Mouse (Mus musculus) bone marrow, adult 2 months (tissue): ENCODE measurements at regions not wholly inside any gene's neighbourhood (a gene's known extent, or its start where the extent isn't known, plus 50 kb on each side); places are given as distances from the start of the nearest gene placed in this dataset.

Experiments
- H3K27ac ChIP-seq: fragments of 200-500 bp; 2 replicates; pipeline ENCODE4 v1.5.1; 2012; ENCODE audit warnings: low read depth, mild to moderate bottlenecking, control low read depth, inconsistent platforms, low read length; ENCODE audit not compliant: control insufficient read depth, poor library complexity, insufficient read depth
- H3K4me1 ChIP-seq: fragments of 200-500 bp; 2 replicates; pipeline ENCODE4 v1.6.1; 2011; ENCODE audit warnings: low read length; ENCODE audit not compliant: control insufficient read depth, insufficient read depth
- H3K4me3 ChIP-seq: fragments of 200-500 bp; replicated peaks from 2 replicates; pipeline ENCODE3; 2011; ENCODE audit warnings: mild to moderate bottlenecking, low read depth, low read length, control low read depth; ENCODE audit not compliant: control insufficient read depth
- CTCF ChIP-seq: fragments of 200-500 bp; IDR thresholded peaks from 2 replicates; pipeline ENCODE4 v1.5.1; 2011; ENCODE audit warnings: low read length, control low read depth; ENCODE audit not compliant: control insufficient read depth, insufficient read depth
- POLR2A ChIP-seq: fragments of 200-500 bp; IDR thresholded peaks from 2 replicates; pipeline ENCODE4 v1.6.1; 2011; ENCODE audit warnings: low read depth, mild to moderate bottlenecking, control low read depth, low read length, borderline replicate concordance; ENCODE audit not compliant: control insufficient read depth
- WGBS: fragments of 180-500 bp; shearing (Covaris S2); methylation state at CpG from one replicate; pipeline ENCODE4 v1.1.7; 2018; 5-methylcytosine and 5-hydroxymethylcytosine counted together

- Histone ChIP-seq H3K27ac (no peak overlapping the region), H3K4me3 (no peak overlapping the region), H3K4me1 (no peaks in the 10 kb centered on the region)
- TF ChIP-seq CTCF, result no peak
- no peak for TF ChIP-seq POLR2A
- WGBS, result 29% methylated on average over 16 of the region's 16 CpGs
These were observed 142.2 kb upstream of the Snx19 start for GRCm38 (mm10) chr9:30284562-30285323.

GRCm38 (mm10) chr9:30285324-30285599, 141.6 kb upstream of the Snx19 start:
- no peak overlapping the region for H3K4me3 ChIP-seq
- no peaks in the 10 kb centered on the region for H3K4me1 ChIP-seq
- 65% methylated on average over 2 of the region's 2 CpGs for WGBS
- no peak for TF ChIP-seq CTCF
- TF ChIP-seq POLR2A, result no peak
- H3K27ac ChIP-seq, result no peak overlapping the region

GRCm38 (mm10) chr9:30299844-30300243, 127.1 kb upstream of the Snx19 start:
- 18% methylated on average over 4 of the region's 4 CpGs for WGBS
- TF ChIP-seq POLR2A, result no peak
- no peak for TF ChIP-seq CTCF
- H3K27ac ChIP-seq, result no peak overlapping the region
- H3K4me1 ChIP-seq, result no peaks in the 10 kb centered on the region
- H3K4me3 ChIP-seq, result no peak overlapping the region

- 21% methylated on average over 2 of the region's 2 CpGs for WGBS
- Histone ChIP-seq H3K27ac (no peak overlapping the region), H3K4me3 (no peak overlapping the region), H3K4me1 (no peaks in the 10 kb centered on the region)
- TF ChIP-seq CTCF (no peak), POLR2A (no peak)
These were observed 118.6 kb upstream of the Snx19 start for GRCm38 (mm10) chr9:30308281-30308680.

GRCm38 (mm10) chr9:30313360-30313759, 113.5 kb upstream of the Snx19 start:
- no peak for TF ChIP-seq POLR2A
- no peak for TF ChIP-seq CTCF
- 71% methylated on average over 1 of the region's 1 CpGs for WGBS
- Histone ChIP-seq H3K4me3 (no peak overlapping the region), H3K27ac (no peak overlapping the region), H3K4me1 (no peaks in the 10 kb centered on the region)

GRCm38 (mm10) chr9:30314355-30315171, 112.3 kb upstream of the Snx19 start:
- WGBS, result 78% methylated on average over 15 of the region's 15 CpGs
- Histone ChIP-seq H3K4me1 (no peaks in the 10 kb centered on the region), H3K4me3 (no peak overlapping the region), H3K27ac (no peak overlapping the region)
- TF ChIP-seq CTCF (no peak), POLR2A (no peak)

GRCm38 (mm10) chr9:30315172-30315644, 111.7 kb upstream of the Snx19 start:
- no peak overlapping the region for H3K4me3 ChIP-seq
- WGBS, result 46% methylated on average over 6 of the region's 6 CpGs
- TF ChIP-seq POLR2A, result no peak
- TF ChIP-seq CTCF, result no peak
- no peak overlapping the region for H3K27ac ChIP-seq
- no peaks in the 10 kb centered on the region for H3K4me1 ChIP-seq

GRCm38 (mm10) chr9:30344866-30345265, 82.0 kb upstream of the Snx19 start:
- TF ChIP-seq CTCF, result no peak
- TF ChIP-seq POLR2A, result no peak
- 75% methylated on average over 2 of the region's 2 CpGs for WGBS

GRCm38 (mm10) chr9:30353965-30354364, 72.9 kb upstream of the Snx19 start:
- WGBS, result 64% methylated on average over 4 of the region's 4 CpGs
- no peaks in the 10 kb centered on the region for H3K4me1 ChIP-seq
- no peak for TF ChIP-seq CTCF
- TF ChIP-seq POLR2A, result no peak
- no peak overlapping the region for H3K27ac ChIP-seq
- H3K4me3 ChIP-seq, result no peak overlapping the region

More at GRCm38 (mm10) chr9:30344866-30345265, 82.0 kb upstream of the Snx19 start:
- no peaks in the 10 kb centered on the region for H3K4me1 ChIP-seq
- no peak overlapping the region for H3K4me3 ChIP-seq
- H3K27ac ChIP-seq, result no peak overlapping the region
